Mouse (Mus musculus) heart, embryonic 12.5 days (tissue): ENCODE measurements around the gene Rubcnl. TPM values are rescaled to one million over a fixed set of nuclear protein-coding genes. Genes with fewer than 3 reads are reported as not detected.
A peak's percentile ranks its signal among the peaks of the same experiment; 100 is the strongest.

ENCODE experiments used
- ATAC-seq: fragments of 200-750 bp; cut with Nextera tagmentation; 2 replicates; pipeline ENCODE4 v1.8.0; 2017; ENCODE audit warnings: moderate TSS enrichment, moderate library complexity; ENCODE audit not compliant: insufficient number of reproducible peaks, low FRiP score
- H3K27ac ChIP-seq: fragments of 300-500 bp; sonication (generic); 2 replicates; pipeline ENCODE4 v1.5.1; 2016; ENCODE audit warnings: mild to moderate bottlenecking, moderate library complexity; ENCODE audit not compliant: poor library complexity, severe bottlenecking
- H3K27me3 ChIP-seq: fragments of 300-500 bp; sonication (generic); replicated peaks from 2 replicates; pipeline ENCODE4 v1.6.1; 2016; ENCODE audit warnings: mild to moderate bottlenecking, moderate library complexity
- H3K36me3 ChIP-seq: fragments of 300-500 bp; sonication (generic); 2 replicates; pipeline ENCODE4 v1.6.1; 2016; ENCODE audit warnings: mild to moderate bottlenecking, moderate library complexity
- H3K4me1 ChIP-seq: fragments of 300-500 bp; sonication (generic); replicated peaks from 2 replicates; pipeline ENCODE4 v1.6.1; 2016; ENCODE audit warnings: mild to moderate bottlenecking
- H3K4me2 ChIP-seq: fragments of 300-500 bp; sonication (generic); 2 replicates; pipeline ENCODE4 v1.6.1; 2016; ENCODE audit warnings: mild to moderate bottlenecking, moderate library complexity
- H3K4me3 ChIP-seq: fragments of 300-500 bp; sonication (generic); 2 replicates; pipeline ENCODE4 v1.5.1; 2016; ENCODE audit warnings: mild to moderate bottlenecking
- H3K9ac ChIP-seq: fragments of 300-500 bp; sonication (generic); 2 replicates; pipeline ENCODE4 v1.6.1; 2016; ENCODE audit warnings: mild to moderate bottlenecking, moderate library complexity
- H3K9me3 ChIP-seq: fragments of 300-500 bp; sonication (generic); replicated peaks from 2 replicates; pipeline ENCODE4 v1.6.1; 2016; ENCODE audit warnings: mild to moderate bottlenecking, moderate library complexity
- whole genome bisulfite sequencing: fragments of 180-500 bp; shearing (Covaris S2); methylation state at CpG from one replicate; pipeline ENCODE4 v1.1.7; 2016; 5-methylcytosine and 5-hydroxymethylcytosine counted together
- polyA plus RNA-seq: library from polyadenylated mRNA; unstranded; fragments of >200 nt; fragmentation: Nextera tagmentation; extraction: Ambion mirVana; gene quantifications from 2 replicates; pipeline ENCODE4 v1.2.1, GENCODE M21; 2016

The Rubcnl gene
- polyA plus RNA-seq, 1 experiment from 2014 or later, result 1.5 TPM

DNA sequence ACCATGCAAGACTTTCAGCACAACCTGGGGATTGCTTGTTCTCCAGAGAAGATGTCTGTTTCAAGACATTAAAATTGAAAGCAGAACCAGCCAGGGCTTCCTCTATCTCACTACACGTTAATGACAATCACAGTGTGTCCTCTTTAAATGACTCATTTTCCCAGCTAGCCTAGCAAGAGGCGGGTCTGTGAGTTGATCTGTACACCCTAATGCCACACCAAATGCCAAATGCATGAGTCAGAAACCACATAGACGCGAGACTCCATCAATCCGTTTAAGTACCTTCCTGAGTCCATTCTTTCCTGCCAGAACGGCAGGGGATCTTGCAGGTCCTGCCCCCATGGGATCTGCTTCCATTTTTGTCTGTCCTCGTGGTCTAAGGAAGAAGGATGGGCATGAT, 29.4 kb downstream of the Rubcnl start:
- Histone ChIP-seq H3K27ac (no peak overlapping the region), H3K36me3 (no peaks in the 10 kb centered on the region), H3K9ac (no peak overlapping the region), H3K4me1 (no peaks in the 10 kb centered on the region), H3K9me3 (no peaks in the 10 kb centered on the region), H3K4me3 (no peak overlapping the region), H3K27me3 (no peaks in the 10 kb centered on the region), H3K4me2 (no peak overlapping the region)
- ATAC-seq, result no peak
- WGBS, result 45% methylated on average over 7 of the region's 7 CpGs

DNA sequence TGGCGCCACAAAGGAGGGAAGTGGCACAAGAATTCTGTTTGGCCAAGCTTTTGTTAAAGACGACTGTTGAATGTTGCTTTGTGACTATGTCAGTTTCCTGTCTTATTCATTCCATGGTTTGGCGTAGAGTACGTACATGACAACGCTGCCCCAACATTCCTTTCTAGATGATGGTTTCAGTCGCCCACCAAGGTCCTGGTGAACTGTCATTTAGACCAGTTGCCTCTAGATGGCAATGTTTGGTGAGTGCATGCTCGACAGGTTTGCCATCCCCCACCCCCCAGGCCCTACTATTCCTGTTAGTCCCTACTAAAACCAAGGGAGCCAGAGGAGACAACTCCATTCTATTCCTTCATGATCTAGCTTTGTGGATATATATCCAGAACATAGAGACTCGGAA, 36.6 kb downstream of the Rubcnl start:
- Histone ChIP-seq H3K4me3 (no peak overlapping the region), H3K9ac (no peak overlapping the region), H3K9me3 (no peaks in the 10 kb centered on the region), H3K36me3 (peaks cover 6% of the 10 kb centered on the region; the same call in 1 of the 2 replicates), H3K27ac (no peak overlapping the region), H3K4me1 (no peaks in the 10 kb centered on the region), H3K4me2 (no peak overlapping the region), H3K27me3 (no peaks in the 10 kb centered on the region)
- 59% methylated on average over 8 of the region's 8 CpGs for WGBS
- no peak for ATAC-seq

DNA sequence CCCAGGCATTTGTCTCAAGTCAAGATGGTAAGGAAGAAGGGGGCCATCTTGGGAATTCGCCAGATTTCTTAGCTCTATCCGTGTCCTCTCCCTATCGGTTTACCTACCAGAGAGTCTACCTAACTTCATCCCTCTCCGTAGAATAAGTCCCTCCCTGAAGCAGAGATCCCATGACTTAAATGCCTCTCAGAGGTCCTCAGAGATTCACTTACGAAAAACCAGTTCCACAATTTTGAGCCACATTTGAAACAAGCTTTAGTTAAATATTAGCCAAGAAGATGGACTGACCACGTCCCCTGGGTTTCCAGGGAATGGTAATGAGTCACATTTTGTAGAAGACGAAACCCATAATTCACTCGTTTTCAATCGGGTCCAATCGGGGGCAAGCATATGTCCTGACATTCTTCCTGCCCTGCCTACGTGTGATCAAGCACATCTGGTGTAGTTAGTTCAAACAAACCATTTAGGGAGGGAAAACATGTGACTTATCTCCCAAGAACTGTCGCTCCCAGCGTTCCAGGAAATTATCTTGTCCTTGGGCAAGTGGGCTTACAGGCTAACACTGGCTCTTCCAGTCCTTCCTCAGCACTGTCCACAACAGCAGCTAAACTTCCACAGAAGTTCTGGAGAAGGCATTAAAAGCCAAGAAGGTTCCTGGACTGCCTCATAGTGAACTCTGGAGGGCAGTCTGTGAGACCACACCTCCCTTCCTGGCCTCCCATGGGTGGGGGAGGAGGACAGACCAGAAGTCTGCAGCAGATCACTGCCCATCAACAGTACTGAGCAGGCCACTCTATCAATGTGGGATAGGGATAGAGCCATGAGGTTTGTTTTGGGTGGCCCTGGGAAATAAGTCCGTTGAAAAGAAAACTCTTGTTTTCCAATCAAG, 38.9 kb downstream of the Rubcnl start:
- no peak for ATAC-seq
- Histone ChIP-seq H3K4me3 (no peak overlapping the region), H3K9me3 (no peaks in the 10 kb centered on the region), H3K27me3 (no peaks in the 10 kb centered on the region), H3K9ac (no peak overlapping the region), H3K4me1 (no peaks in the 10 kb centered on the region), H3K4me2 (no peak overlapping the region), H3K27ac (no peak overlapping the region), H3K36me3 (peaks cover 6% of the 10 kb centered on the region; the same call in 1 of the 2 replicates)
- WGBS, result 68% methylated on average over 14 of the region's 14 CpGs

DNA sequence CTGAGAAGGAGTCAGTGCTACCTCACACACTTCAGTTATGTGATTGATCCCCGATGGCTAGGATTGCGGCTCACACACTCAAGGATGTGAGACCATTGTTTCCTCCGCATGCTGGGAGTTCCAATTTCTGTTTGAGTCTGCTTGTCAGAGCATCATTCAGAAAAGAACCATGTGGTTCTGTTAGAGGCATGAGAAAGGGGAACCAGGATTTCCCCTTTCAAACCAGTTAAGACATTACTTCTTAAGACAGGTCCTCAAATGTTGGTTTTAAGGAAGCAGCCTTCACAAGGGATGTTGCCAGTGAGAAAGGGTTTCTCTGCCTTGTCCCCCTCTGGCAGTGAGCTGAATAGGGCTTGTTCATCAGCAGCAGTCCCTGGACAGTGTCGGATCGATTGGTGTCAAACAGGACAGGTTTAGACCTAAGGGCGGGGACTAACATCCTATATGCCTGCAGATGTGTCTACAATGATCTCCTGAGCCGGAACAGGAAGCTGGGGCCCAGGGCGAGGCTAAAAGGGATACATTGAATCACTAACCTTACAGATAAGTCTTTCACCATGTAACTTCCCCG, 41.1 kb downstream of the Rubcnl start:
- no peak overlapping the region for H3K9ac ChIP-seq
- no peak overlapping the region for H3K4me3 ChIP-seq
- no peaks in the 10 kb centered on the region for H3K9me3 ChIP-seq
- ATAC-seq, result no peak
- no peaks in the 10 kb centered on the region for H3K36me3 ChIP-seq
- H3K27ac ChIP-seq, result no peak overlapping the region
- 61% methylated on average over 9 of the region's 9 CpGs for WGBS
- H3K4me2 ChIP-seq, result no peak overlapping the region
- peaks cover 14% of the 10 kb centered on the region for H3K4me1 ChIP-seq
- H3K27me3 ChIP-seq, result no peaks in the 10 kb centered on the region

DNA sequence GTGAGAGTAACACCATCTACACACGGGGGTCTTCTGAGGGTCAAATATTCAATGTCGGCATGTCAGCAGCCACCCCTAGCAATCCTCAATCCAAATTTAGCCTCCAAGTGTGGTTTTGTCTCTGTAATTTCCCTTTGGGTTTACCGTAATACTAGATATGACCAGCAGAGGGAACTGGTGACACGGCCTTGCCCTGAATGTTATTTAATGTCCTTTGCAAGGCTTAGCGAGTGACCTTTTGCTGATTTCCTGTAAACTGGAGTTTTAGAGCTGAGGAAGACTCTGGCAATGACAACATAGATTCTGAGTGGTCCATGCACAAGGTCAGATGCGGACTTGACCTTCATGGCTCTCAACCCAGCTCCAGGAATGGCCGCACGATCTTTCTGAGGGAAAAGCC, 44.7 kb downstream of the Rubcnl start:
- no peaks in the 10 kb centered on the region for H3K36me3 ChIP-seq
- no peak overlapping the region for H3K4me3 ChIP-seq
- no peak overlapping the region for H3K4me2 ChIP-seq
- peak overlapping the region; percentile 4 for H3K27ac ChIP-seq
- ATAC-seq, result no peak
- no peak overlapping the region for H3K9ac ChIP-seq
- H3K9me3 ChIP-seq, result no peaks in the 10 kb centered on the region
- H3K27me3 ChIP-seq, result no peaks in the 10 kb centered on the region
- H3K4me1 ChIP-seq, result peaks cover 14% of the 10 kb centered on the region
- 26% methylated on average over 8 of the region's 8 CpGs for WGBS

DNA sequence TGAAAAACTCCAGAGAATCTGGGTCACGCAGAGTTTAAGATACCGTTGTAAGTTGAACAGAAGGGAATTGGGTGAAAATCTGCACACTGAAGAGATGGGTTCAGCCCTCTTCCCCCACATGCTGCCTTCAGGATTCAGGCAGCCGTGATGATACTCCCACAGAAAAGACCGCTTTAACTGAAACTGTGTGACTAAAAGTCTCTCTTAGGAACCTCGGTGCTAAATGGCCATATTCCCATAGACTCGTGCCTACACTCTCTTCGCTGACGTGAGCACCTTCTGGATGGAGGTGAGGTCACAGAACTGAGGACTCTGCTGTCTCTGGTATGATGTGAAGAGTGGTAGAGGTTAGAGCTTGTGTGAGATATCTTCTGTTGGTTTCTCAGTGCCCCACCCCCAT, 48.1 kb downstream of the Rubcnl start:
- H3K4me3 ChIP-seq, result no peak overlapping the region
- H3K4me1 ChIP-seq, result peaks cover 14% of the 10 kb centered on the region
- no peaks in the 10 kb centered on the region for H3K36me3 ChIP-seq
- no peaks in the 10 kb centered on the region for H3K27me3 ChIP-seq
- no peak for ATAC-seq
- no peaks in the 10 kb centered on the region for H3K9me3 ChIP-seq
- H3K4me2 ChIP-seq, result no peak overlapping the region
- WGBS, result 91% methylated on average over 8 of the region's 8 CpGs
- no peak overlapping the region for H3K9ac ChIP-seq
- H3K27ac ChIP-seq, result no peak overlapping the region

DNA sequence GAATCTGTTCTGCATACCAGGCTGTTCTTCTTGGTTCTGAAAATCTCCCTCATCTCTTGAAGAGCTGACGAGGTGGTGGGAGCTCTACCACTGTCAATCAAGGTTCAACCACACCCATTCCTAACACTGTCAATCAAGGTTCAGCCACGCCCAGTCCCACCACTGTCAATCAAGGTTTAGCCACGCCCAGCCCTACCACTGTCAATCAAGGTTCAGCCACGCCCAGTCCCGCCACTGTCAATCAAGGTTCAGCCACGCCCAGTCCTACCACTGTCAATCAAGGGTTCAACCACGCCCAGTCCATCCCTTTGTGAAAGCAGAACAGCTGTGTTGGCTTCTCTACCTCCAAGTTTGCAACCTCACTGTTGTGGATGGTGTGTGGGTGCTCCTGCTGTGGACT, 48.7 kb downstream of the Rubcnl start:
- no peaks in the 10 kb centered on the region for H3K36me3 ChIP-seq
- WGBS, result 83% methylated on average over 7 of the region's 7 CpGs
- ATAC-seq, result no peak
- H3K4me1 ChIP-seq, result peaks cover 14% of the 10 kb centered on the region
- H3K27me3 ChIP-seq, result no peaks in the 10 kb centered on the region
- no peak overlapping the region for H3K9ac ChIP-seq
- no peaks in the 10 kb centered on the region for H3K9me3 ChIP-seq
- no peak overlapping the region for H3K4me3 ChIP-seq
- no peak overlapping the region for H3K27ac ChIP-seq
- H3K4me2 ChIP-seq, result no peak overlapping the region

DNA sequence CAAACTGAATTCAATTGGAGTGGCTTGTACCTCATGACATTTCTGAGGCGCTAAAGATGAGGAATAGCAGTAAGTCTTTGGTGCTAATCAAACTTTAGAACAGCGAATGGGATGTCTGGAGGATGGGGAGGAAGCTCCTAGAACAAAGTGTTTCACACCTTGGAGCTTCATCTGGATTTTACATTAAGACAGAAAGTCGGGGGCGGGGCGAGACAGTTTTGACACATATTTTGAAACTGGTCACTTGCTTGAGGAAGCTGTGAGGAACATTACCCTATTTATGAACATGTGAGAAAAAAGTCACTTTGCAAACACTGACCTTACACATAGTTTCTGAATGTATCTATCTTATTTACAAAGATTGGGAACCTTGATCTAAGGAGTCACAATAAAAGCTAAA, 49.4 kb downstream of the Rubcnl start:
- no peak overlapping the region for H3K4me2 ChIP-seq
- no peaks in the 10 kb centered on the region for H3K9me3 ChIP-seq
- 88% methylated on average over 5 of the region's 5 CpGs for WGBS
- no peak overlapping the region for H3K9ac ChIP-seq
- no peak for ATAC-seq
- H3K4me1 ChIP-seq, result peaks cover 9% of the 10 kb centered on the region
- no peak overlapping the region for H3K27ac ChIP-seq
- no peaks in the 10 kb centered on the region for H3K36me3 ChIP-seq
- H3K4me3 ChIP-seq, result no peak overlapping the region
- H3K27me3 ChIP-seq, result no peaks in the 10 kb centered on the region

DNA sequence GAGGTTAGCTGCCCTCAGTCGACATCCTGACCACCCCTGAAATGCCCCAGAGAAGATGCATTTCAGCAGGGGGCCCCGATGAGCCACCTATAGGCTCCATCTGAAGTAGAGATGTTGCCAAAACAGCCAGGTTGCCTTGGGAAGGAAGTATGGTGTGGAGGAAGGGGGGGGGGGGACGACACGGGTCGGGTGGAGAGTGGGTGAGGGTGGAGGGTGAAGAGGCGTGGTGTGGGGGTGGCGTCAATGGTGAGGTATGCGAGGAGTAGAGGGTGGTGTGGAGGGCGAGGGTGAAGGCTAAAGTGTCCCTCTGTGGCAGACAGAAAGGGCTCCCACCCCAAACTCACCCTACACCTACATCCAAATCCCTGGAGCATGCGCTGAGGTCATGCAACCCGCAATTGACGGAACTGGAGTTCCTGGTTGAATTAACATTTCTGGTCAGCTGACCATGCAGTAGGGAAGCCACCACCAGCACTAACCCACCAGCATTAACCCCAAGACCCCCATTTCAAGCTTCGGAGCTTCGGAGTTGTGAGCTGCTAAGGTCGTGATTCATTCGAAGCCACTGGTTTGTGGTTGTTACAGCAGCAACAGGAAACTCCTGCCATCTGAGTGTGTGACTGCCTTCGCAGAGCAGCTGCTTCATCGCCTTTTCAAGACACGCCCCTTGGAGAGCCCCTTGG, 52.7 kb downstream of the Rubcnl start:
- Histone ChIP-seq H3K36me3 (no peaks in the 10 kb centered on the region), H3K27me3 (no peaks in the 10 kb centered on the region), H3K4me1 (0 out of 2 replicates have a peak, but pooled peaks cover 5% of the 10 kb centered on the region), H3K4me2 (no peak overlapping the region), H3K9me3 (no peaks in the 10 kb centered on the region), H3K9ac (no peak overlapping the region), H3K4me3 (no peak overlapping the region), H3K27ac (no peak overlapping the region)
- 79% methylated on average over 18 of the region's 19 CpGs for WGBS
- ATAC-seq, result no peak

DNA sequence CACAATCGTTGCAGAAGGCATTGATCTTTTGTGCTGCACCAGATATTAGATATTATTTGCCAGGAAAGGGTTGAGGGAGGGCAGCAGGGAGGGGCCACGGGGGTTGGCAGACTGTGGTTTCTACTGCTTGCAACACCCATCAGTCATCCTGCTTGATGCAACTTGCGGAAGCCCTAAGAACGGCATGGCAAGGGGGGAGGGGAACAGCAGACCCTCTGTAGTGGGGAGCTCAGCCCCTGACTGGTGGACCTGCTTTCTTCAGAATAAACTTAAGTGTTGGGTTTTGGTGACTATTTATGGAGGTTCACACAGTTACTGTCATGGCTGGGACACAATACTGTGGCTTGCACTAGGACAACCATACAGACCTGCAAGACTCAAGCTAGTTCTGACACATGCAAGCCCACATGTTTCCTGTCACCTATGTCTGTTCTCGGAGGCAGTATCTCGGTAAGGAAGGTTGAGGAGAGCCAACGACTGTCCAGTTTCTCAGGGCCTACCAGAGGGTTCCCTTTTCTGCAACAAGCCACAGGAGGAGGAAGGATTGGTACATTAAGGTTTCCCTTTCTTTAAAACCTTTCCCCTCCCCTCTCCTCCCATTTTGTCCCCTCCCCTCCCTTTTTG, 53.6 kb downstream of the Rubcnl start:
- H3K9me3 ChIP-seq, result no peaks in the 10 kb centered on the region
- no peaks in the 10 kb centered on the region for H3K27me3 ChIP-seq
- H3K4me2 ChIP-seq, result no peak overlapping the region
- no peak overlapping the region for H3K27ac ChIP-seq
- no peak overlapping the region for H3K9ac ChIP-seq
- 63% methylated on average over 7 of the region's 7 CpGs for WGBS
- ATAC-seq, result no peak
- no peaks in the 10 kb centered on the region for H3K36me3 ChIP-seq
- 0 out of 2 replicates have a peak, but pooled peaks cover 5% of the 10 kb centered on the region for H3K4me1 ChIP-seq
- H3K4me3 ChIP-seq, result no peak overlapping the region

DNA sequence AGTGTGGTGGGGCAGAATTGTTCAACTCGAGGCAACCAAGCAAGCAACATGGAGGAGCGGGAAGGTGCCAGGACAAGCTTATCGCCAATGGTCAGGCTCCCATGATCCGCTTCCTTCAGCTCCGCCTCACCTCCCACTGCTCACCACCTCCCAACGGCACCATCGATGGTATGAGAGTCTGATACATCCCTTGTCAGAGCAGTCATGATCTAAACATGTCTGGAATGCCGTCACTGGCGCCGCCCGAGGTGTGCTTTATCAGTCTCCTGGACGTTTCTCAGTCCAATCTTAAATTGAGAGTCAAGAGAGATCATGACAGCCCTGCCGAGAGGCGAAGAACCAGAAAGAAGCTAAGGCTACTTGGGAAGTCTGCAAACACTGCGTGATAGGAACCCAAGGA, 55.3 kb downstream of the Rubcnl start:
- no peak for ATAC-seq
- H3K9me3 ChIP-seq, result no peaks in the 10 kb centered on the region
- H3K9ac ChIP-seq, result no peak overlapping the region
- no peak overlapping the region for H3K4me3 ChIP-seq
- 54% methylated on average over 15 of the region's 15 CpGs for WGBS
- no peaks in the 10 kb centered on the region for H3K36me3 ChIP-seq
- H3K4me2 ChIP-seq, result no peak overlapping the region
- H3K27ac ChIP-seq, result no peak overlapping the region
- no peaks in the 10 kb centered on the region for H3K27me3 ChIP-seq
- H3K4me1 ChIP-seq, result 0 out of 2 replicates have a peak, but pooled peaks cover 5% of the 10 kb centered on the region
